Mouse (Mus musculus) kidney, adult 8-10 months (tissue): ENCODE data around the gene Tmc7.

Experiments
- DNase-seq, 2 experiments: peaks; one replicate each; pipeline ENCODE4 v3.0.0; 2022

The Tmc7 gene

GRCm38 (mm10) chr7:118498984-118499783, 85.4 kb downstream of the Tmc7 start:
- DNase-seq, result no peak

- DNase-seq, result no peak
Observed at GRCm38 (mm10) chr7:118494892-118495579, 89.5 kb downstream of the Tmc7 start.

DNA sequence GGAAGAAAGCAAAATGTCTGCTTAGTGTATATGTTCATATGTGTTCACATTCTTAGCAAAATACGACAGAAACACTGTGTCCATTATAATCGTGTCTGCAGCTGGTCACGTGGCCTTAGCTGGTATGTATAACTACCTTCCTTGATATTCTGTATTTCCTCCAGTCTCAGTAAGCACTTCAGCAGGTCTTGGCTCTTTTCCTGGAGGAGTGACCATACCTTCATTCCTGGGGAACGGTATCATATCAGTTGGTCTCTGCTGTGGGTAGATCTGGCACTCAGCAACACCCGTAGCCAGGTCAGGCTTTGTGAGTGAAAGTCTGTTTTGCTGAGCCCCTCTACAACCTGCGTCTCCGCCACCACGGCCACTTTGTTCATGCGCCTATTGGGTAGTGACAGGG, 90.6 kb downstream of the Tmc7 start:
- DNase-seq, result no peak

DNA sequence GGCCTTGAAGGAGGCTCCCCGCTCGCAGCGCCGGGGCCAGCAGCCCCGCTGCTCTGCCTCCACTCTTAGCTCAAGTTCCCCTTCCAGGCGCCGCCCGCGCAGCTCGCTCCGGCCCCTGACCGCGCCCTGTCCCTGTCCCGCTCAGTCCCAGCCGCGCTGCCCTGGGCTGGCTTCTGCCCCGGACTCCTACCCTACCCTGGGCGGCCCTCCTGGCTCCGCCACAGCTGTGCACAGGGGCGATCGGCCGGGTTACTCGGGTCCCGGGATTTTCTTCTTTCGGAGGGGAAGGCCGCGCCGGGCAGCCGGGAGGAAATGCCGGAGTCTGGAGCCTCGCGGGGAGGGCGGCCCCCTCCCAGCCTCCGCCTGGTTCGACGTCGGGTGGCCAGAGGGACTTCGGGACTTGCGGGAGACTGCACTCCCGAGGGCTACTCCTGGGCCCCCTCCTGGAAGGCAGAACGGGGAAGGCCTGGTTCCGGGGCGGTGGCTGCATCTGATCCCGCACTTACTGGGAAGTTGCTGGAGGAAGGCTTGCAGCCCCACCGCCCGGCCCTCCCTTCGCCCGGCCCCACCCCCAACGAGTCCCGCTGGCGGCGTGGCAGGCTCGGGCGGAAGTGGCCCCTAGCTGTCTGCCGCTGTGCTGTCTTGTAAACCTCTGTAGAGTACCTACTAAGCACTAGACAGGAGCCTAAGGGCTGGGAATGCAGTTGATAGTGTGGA, 92.9 kb downstream of the Tmc7 start, which contains the start of gene Itpripl2:
Gene Itpripl2 (minus strand): TSS at position 545 of the 717 bp plus-strand sequence.
- DNase-seq, result peak; percentile 63 to 68

GRCm38 (mm10) chr7:118490666-118491430, 93.7 kb downstream of the Tmc7 start:
- no peak for DNase-seq

- DNase-seq, result no peak
Observed at GRCm38 (mm10) chr7:118489706-118490665, 94.5 kb downstream of the Tmc7 start.

DNA sequence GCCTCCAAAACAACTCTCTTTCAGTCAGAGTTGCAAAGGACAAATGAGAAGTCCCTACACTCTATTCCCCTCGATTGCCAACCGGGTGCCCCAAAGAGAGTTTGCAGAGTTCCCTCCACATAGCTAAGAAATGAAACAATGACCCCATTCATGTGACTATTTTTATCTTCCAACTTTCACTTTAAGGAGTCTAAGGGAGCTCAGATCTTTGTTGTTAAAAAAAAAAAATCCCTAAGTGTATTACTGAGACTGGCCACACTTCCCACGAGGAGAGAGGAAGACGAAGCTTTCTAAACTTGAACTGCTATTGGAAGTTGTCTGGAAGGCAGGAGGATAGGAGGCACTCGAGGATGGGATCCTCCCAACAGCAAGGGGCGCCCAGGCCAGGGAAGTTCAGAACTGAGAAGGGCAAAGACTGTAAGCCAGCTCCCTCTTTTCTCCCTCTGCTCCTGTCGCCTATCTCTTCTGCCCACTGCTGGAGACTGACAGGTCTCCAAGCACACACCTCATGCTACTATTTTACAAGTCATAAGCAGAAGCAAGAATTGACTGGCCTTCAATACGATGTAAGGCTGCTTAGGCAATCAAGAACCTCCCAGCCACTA, 96.4 kb downstream of the Tmc7 start:
- DNase-seq, result no peak

DNA sequence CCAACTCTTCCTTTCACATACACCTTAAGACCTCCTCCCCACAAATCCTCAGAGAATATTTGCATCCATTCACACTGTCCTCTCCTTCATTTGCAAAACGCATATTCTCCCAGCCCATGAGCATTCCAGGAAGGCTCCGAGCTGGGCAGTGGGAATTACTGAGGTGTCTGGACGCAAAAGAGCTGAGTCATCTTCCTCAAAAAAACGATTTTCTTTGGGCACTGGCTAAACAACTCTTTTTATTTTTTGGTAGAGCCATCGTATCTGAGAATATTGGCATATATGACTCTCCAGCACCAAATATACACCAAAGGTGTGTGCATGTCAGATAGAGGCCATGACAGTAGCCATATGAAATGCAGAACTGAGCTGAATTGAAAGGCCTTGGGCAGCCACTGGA, 97.6 kb downstream of the Tmc7 start:
- no peak for DNase-seq
